Mouse (Mus musculus): ENCODE data around the gene Tpx2. TPM values are rescaled to one million over a fixed set of nuclear protein-coding genes. Genes with fewer than 3 reads are reported as not detected.

The Tpx2 gene
- polyA plus RNA-seq, 1 experiment = 38.3 TPM

- no peak overlapping the region for H3K27ac ChIP-seq (ENCODE audit: insufficient read depth, low read depth, low read length)
- H3K4me1 ChIP-seq (ENCODE audit: control insufficient read depth, insufficient read depth, low read length) = peaks cover 59% of the 10 kb centered on the region
- no peak overlapping the region for H3K4me3 ChIP-seq (ENCODE audit: insufficient read depth, low read length)
- TF ChIP-seq POLR2A (IDR thresholded peaks at IDR 0.05; ENCODE audit: borderline replicate concordance, low read depth, low read length) (no peak), CTCF (IDR thresholded peaks at IDR 0.05; ENCODE audit: low read depth, low read length) (no peak)
These were observed 82.5 kb downstream of the Tpx2 start for GRCm38 (mm10) chr2:152930276-152930675.

- no peak for TF ChIP-seq CTCF (IDR thresholded peaks at IDR 0.05; ENCODE audit: low read depth, low read length)
- TF ChIP-seq POLR2A (IDR thresholded peaks at IDR 0.05; ENCODE audit: borderline replicate concordance, low read depth, low read length) = no peak
- H3K4me3 ChIP-seq (ENCODE audit: insufficient read depth, low read length) = no peak overlapping the region
- peaks cover 46% of the 10 kb centered on the region for H3K4me1 ChIP-seq (ENCODE audit: control insufficient read depth, insufficient read depth, low read length)
- no peak overlapping the region for H3K27ac ChIP-seq (ENCODE audit: insufficient read depth, low read depth, low read length)
These were observed 83.8 kb downstream of the Tpx2 start for GRCm38 (mm10) chr2:152931456-152932160.

GRCm38 (mm10) chr2:152933048-152933447, 85.3 kb downstream of the Tpx2 start, which contains the start of gene Foxs1:
Gene Foxs1 (minus strand): TSS chr2:152933208.
- no peak within 1 kb of the TSS for H3K4me3 ChIP-seq (ENCODE audit: insufficient read depth, low read length)
- TF ChIP-seq POLR2A (IDR thresholded peaks at IDR 0.05; ENCODE audit: borderline replicate concordance, low read depth, low read length) (no peak), CTCF (IDR thresholded peaks at IDR 0.05; ENCODE audit: low read depth, low read length) (no peak)
- peaks cover 34% of the 10 kb centered on the region for H3K4me1 ChIP-seq (ENCODE audit: control insufficient read depth, insufficient read depth, low read length)
- no peak within 1 kb of the TSS for H3K27ac ChIP-seq (ENCODE audit: insufficient read depth, low read depth, low read length)

- no peak overlapping the region for H3K27ac ChIP-seq (ENCODE audit: insufficient read depth, low read depth, low read length)
- H3K4me1 ChIP-seq (ENCODE audit: control insufficient read depth, insufficient read depth, low read length) = peaks cover 28% of the 10 kb centered on the region
- TF ChIP-seq POLR2A (IDR thresholded peaks at IDR 0.05; ENCODE audit: borderline replicate concordance, low read depth, low read length) = no peak
- peak; percentile 83 for TF ChIP-seq CTCF (IDR thresholded peaks at IDR 0.05; ENCODE audit: low read depth, low read length)
- H3K4me3 ChIP-seq (ENCODE audit: insufficient read depth, low read length) = no peak overlapping the region
These were observed 85.8 kb downstream of the Tpx2 start for GRCm38 (mm10) chr2:152933614-152934013.

- no peak for TF ChIP-seq POLR2A (IDR thresholded peaks at IDR 0.05; ENCODE audit: borderline replicate concordance, low read depth, low read length)
- TF ChIP-seq CTCF (IDR thresholded peaks at IDR 0.05; ENCODE audit: low read depth, low read length) = peak; percentile 90
- no peak overlapping the region for H3K4me3 ChIP-seq (ENCODE audit: insufficient read depth, low read length)
- H3K4me1 ChIP-seq (ENCODE audit: control insufficient read depth, insufficient read depth, low read length) = 0 out of 2 replicates have a peak, but pooled peaks cover 3% of the 10 kb centered on the region
- H3K27ac ChIP-seq (ENCODE audit: insufficient read depth, low read depth, low read length) = no peak overlapping the region
These were observed 92.1 kb downstream of the Tpx2 start for GRCm38 (mm10) chr2:152939846-152940245.

GRCm38 (mm10) chr2:152941106-152941505, 93.3 kb downstream of the Tpx2 start:
- TF ChIP-seq POLR2A (IDR thresholded peaks at IDR 0.05; ENCODE audit: borderline replicate concordance, low read depth, low read length) (no peak), CTCF (IDR thresholded peaks at IDR 0.05; ENCODE audit: low read depth, low read length) (no peak)
- H3K4me1 ChIP-seq (ENCODE audit: control insufficient read depth, insufficient read depth, low read length) = 0 out of 2 replicates have a peak, but pooled peaks cover 3% of the 10 kb centered on the region
- H3K4me3 ChIP-seq (ENCODE audit: insufficient read depth, low read length) = no peak overlapping the region
- H3K27ac ChIP-seq (ENCODE audit: insufficient read depth, low read depth, low read length) = no peak overlapping the region

GRCm38 (mm10) chr2:152941776-152942175, 94.0 kb downstream of the Tpx2 start:
- no peak overlapping the region for H3K27ac ChIP-seq (ENCODE audit: insufficient read depth, low read depth, low read length)
- TF ChIP-seq CTCF (IDR thresholded peaks at IDR 0.05; ENCODE audit: low read depth, low read length) (no peak), POLR2A (IDR thresholded peaks at IDR 0.05; ENCODE audit: borderline replicate concordance, low read depth, low read length) (no peak)
- H3K4me3 ChIP-seq (ENCODE audit: insufficient read depth, low read length) = no peak overlapping the region
- 0 out of 2 replicates have a peak, but pooled peaks cover 3% of the 10 kb centered on the region for H3K4me1 ChIP-seq (ENCODE audit: control insufficient read depth, insufficient read depth, low read length)

GRCm38 (mm10) chr2:152942898-152943515, 95.2 kb downstream of the Tpx2 start:
- TF ChIP-seq POLR2A (IDR thresholded peaks at IDR 0.05; ENCODE audit: borderline replicate concordance, low read depth, low read length) (no peak), CTCF (IDR thresholded peaks at IDR 0.05; ENCODE audit: low read depth, low read length) (no peak)
- Histone ChIP-seq H3K4me3 (ENCODE audit: insufficient read depth, low read length) (peak overlapping the region; percentile 33), H3K4me1 (ENCODE audit: control insufficient read depth, insufficient read depth, low read length) (0 out of 2 replicates have a peak, but pooled peaks cover 3% of the 10 kb centered on the region), H3K27ac (ENCODE audit: insufficient read depth, low read depth, low read length) (no peak overlapping the region)

GRCm38 (mm10) chr2:152943568-152943967, 95.8 kb downstream of the Tpx2 start:
- no peak for TF ChIP-seq CTCF (IDR thresholded peaks at IDR 0.05; ENCODE audit: low read depth, low read length)
- 0 out of 2 replicates have a peak, but pooled peaks cover 3% of the 10 kb centered on the region for H3K4me1 ChIP-seq (ENCODE audit: control insufficient read depth, insufficient read depth, low read length)
- H3K27ac ChIP-seq (ENCODE audit: insufficient read depth, low read depth, low read length) = no peak overlapping the region
- H3K4me3 ChIP-seq (ENCODE audit: insufficient read depth, low read length) = no peak overlapping the region

GRCm38 (mm10) chr2:152944013-152944412, 96.2 kb downstream of the Tpx2 start:
- TF ChIP-seq CTCF (IDR thresholded peaks at IDR 0.05; ENCODE audit: low read depth, low read length) (no peak), POLR2A (IDR thresholded peaks at IDR 0.05; ENCODE audit: borderline replicate concordance, low read depth, low read length) (no peak)
- Histone ChIP-seq H3K4me1 (ENCODE audit: control insufficient read depth, insufficient read depth, low read length) (0 out of 2 replicates have a peak, but pooled peaks cover 3% of the 10 kb centered on the region), H3K4me3 (ENCODE audit: insufficient read depth, low read length) (no peak overlapping the region), H3K27ac (ENCODE audit: insufficient read depth, low read depth, low read length) (no peak overlapping the region)

Other genes starting within 250 kb of the Tpx2 start
- gene Defb45, start 248.6 kb upstream of the Tpx2 start, polyA plus RNA-seq (2012; ENCODE audit: insufficient read depth, insufficient read length, missing spikeins) = not detected in 2 replicates
- not detected in 2 replicates for gene Defb36, start 243.6 kb upstream of the Tpx2 start, polyA plus RNA-seq (2012; ENCODE audit: insufficient read depth, insufficient read length, missing spikeins)
- not detected in 2 replicates for gene Defb25, start 224.9 kb upstream of the Tpx2 start, polyA plus RNA-seq (2012; ENCODE audit: insufficient read depth, insufficient read length, missing spikeins)
- gene Rem1, start 221.0 kb upstream of the Tpx2 start, polyA plus RNA-seq (2012; ENCODE audit: insufficient read depth, insufficient read length, missing spikeins) = not detected in 2 replicates
- gene H13, start 178.5 kb upstream of the Tpx2 start, polyA plus RNA-seq (2012; ENCODE audit: insufficient read depth, insufficient read length, missing spikeins) = 93.6 and 95.2 TPM in 2 replicates
- gene Mcts2, start 160.9 kb upstream of the Tpx2 start, polyA plus RNA-seq (2012; ENCODE audit: insufficient read depth, insufficient read length, missing spikeins) = 0.82 and 2.4 TPM in 2 replicates
- not detected in 2 replicates for gene Id1, start 111.7 kb upstream of the Tpx2 start, polyA plus RNA-seq (2012; ENCODE audit: insufficient read depth, insufficient read length, missing spikeins)
- gene Cox4i2, start 93.8 kb upstream of the Tpx2 start, polyA plus RNA-seq (2012; ENCODE audit: insufficient read depth, insufficient read length, missing spikeins) = not detected in 2 replicates
- gene Bcl2l1, start 16.2 kb upstream of the Tpx2 start, polyA plus RNA-seq (2012; ENCODE audit: insufficient read depth, insufficient read length, missing spikeins) = 29.0 and 30.8 TPM in 2 replicates
- not detected in 2 replicates for gene Mylk2, start 63.4 kb downstream of the Tpx2 start, polyA plus RNA-seq (2012; ENCODE audit: insufficient read depth, insufficient read length, missing spikeins)
- not detected in 2 replicates for gene Foxs1, start 85.2 kb downstream of the Tpx2 start, polyA plus RNA-seq (2012; ENCODE audit: insufficient read depth, insufficient read length, missing spikeins)
- gene Dusp15, start 103.7 kb downstream of the Tpx2 start, polyA plus RNA-seq (2012; ENCODE audit: insufficient read depth, insufficient read length, missing spikeins) = not detected in 2 replicates
- gene Ttll9, start 114.5 kb downstream of the Tpx2 start, polyA plus RNA-seq (2012; ENCODE audit: insufficient read depth, insufficient read length, missing spikeins) = not detected in 2 replicates
- gene Pdrg1, start 167.5 kb downstream of the Tpx2 start, polyA plus RNA-seq (2012; ENCODE audit: insufficient read depth, insufficient read length, missing spikeins) = 52.8 and 79.8 TPM in 2 replicates
- gene Xkr7, start 183.9 kb downstream of the Tpx2 start, polyA plus RNA-seq (2012; ENCODE audit: insufficient read depth, insufficient read length, missing spikeins) = not detected in 2 replicates
- gene Ccm2l, start 218.0 kb downstream of the Tpx2 start, polyA plus RNA-seq (2012; ENCODE audit: insufficient read depth, insufficient read length, missing spikeins) = not detected in 2 replicates

Measured in bone marrow macrophage, adult 2 months (primary cell).